Mouse (Mus musculus) liver, embryonic 12.5 days (tissue): ENCODE measurements around the gene Prrt3. TPM values are rescaled to one million over a fixed set of nuclear protein-coding genes. Genes with fewer than 3 reads are reported as not detected.

Experiments
- ATAC-seq: fragments of 200-750 bp; cut with Nextera tagmentation; 2 replicates; pipeline ENCODE4 v1.8.0; 2017; ENCODE audit warnings: moderate number of reproducible peaks, mild to moderate bottlenecking, moderate library complexity
- H3K27ac ChIP-seq: fragments of 300-500 bp; sonication (generic); 2 replicates; pipeline ENCODE4 v1.5.1; 2016; ENCODE audit warnings: mild to moderate bottlenecking
- H3K27me3 ChIP-seq: fragments of 300-500 bp; sonication (generic); replicated peaks from 2 replicates; pipeline ENCODE4 v1.6.1; 2016; ENCODE audit warnings: mild to moderate bottlenecking, moderate library complexity
- H3K36me3 ChIP-seq: fragments of 300-500 bp; sonication (generic); 2 replicates; pipeline ENCODE4 v1.6.1; 2016; ENCODE audit warnings: mild to moderate bottlenecking, moderate library complexity
- H3K4me1 ChIP-seq: fragments of 300-500 bp; sonication (generic); 2 replicates; pipeline ENCODE4 v1.6.1; 2016
- H3K4me2 ChIP-seq: fragments of 300-500 bp; sonication (generic); 2 replicates; pipeline ENCODE4 v1.6.1; 2016; ENCODE audit warnings: mild to moderate bottlenecking, moderate library complexity
- H3K4me3 ChIP-seq: fragments of 300-500 bp; sonication (generic); 2 replicates; pipeline ENCODE4 v1.5.1; 2016; ENCODE audit warnings: mild to moderate bottlenecking, moderate library complexity
- H3K9ac ChIP-seq: fragments of 300-500 bp; sonication (generic); 2 replicates; pipeline ENCODE4 v1.6.1; 2016; ENCODE audit warnings: mild to moderate bottlenecking, moderate library complexity
- H3K9me3 ChIP-seq: fragments of 300-500 bp; sonication (generic); replicated peaks from 2 replicates; pipeline ENCODE4 v1.6.1; 2016; ENCODE audit warnings: mild to moderate bottlenecking, moderate library complexity
- WGBS: fragments of 180-500 bp; shearing (Covaris S2); methylation state at CpG from one replicate; pipeline ENCODE4 v1.1.7; 2016; ENCODE audit not compliant: insufficient replicate concordance; 5-methylcytosine and 5-hydroxymethylcytosine counted together
- polyA plus RNA-seq: library from polyadenylated mRNA; unstranded; fragments of >200 nt; fragmentation: Nextera tagmentation; extraction: Ambion mirVana; gene quantifications from 2 replicates; pipeline ENCODE4 v1.2.1, GENCODE M21; 2016

Prrt3 gene
- 0.08 and 0.11 TPM in 2 replicates for polyA plus RNA-seq

DNA sequence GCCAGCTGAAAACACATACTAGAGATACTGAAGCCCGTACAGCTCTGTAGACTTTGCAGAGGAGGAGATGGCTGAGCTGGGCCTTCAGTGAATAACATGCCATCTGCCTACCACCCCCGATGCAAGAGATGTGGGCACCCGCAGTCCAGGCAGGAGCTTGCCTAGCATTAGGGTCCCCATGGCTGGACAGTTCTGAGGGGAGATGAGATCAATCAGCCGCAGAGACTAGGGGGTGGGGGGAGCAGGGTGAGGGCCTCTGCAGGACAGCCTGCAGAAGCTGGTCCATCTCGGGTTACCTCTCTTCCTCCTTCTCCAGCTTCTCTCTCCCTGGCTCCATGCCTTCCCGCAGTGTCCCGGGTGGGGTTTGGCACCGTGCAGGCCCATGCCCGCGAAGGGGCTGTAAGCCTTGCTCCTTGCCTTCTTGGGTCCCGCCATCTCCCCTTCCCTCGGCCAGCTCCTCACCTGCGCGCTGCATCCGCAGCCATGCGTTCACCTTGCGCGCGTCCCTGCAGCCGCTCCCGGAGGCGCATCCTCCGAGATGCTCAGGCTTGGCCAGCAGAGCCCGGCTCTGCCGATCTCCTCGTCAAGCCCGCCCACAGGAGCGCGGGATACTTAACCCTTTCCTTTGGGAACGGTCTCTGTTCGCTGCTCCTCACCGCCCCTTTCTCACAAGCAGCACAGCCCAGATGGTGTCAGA lies at the start of gene Prrt3:
Gene Prrt3, minus strand, starts transcription at position 544 of the 697 bp plus-strand sequence.
- Histone ChIP-seq H3K9ac (no peak within 1 kb of the TSS), H3K4me2 (peak within 1 kb of the TSS; percentile 38), H3K27me3 (peaks cover 72% of the 10 kb centered on the region), H3K27ac (no peak within 1 kb of the TSS), H3K36me3 (no peaks in the 10 kb centered on the region), H3K4me3 (no peak within 1 kb of the TSS), H3K9me3 (no peaks in the 10 kb centered on the region), H3K4me1 (peaks cover 4% of the 10 kb centered on the region; the same call in 1 of the 2 replicates)
- ATAC-seq = no peak
- WGBS = 13% methylated on average over 32 of the region's 32 CpGs

DNA sequence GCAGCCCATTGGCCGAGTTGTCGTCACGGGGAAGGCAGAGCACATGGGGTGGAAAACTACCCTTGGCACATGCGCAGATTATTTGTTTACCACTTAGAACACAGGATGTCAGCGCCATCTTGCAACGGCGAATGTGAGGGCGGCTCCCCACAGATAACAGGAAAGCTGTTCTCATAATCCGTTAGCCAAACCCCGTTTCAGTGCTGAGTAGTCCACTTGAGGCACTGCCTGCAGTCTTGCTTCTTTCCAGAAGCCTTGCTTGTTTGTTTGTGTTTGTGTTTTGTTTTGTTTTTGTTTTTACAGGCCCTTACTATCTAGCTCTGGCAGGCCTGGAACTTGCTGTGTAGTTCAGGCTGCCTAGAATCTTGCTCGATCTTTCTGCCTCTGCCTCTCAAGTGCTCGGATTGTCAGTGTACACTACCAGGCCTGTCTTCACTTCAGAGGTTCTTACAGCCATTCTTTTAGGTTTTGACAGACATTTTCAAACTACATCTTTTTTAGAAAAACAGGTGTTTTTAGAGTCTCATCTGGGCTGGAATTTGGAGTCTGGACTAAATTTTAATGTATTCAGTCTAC lies 42.3 kb upstream of the Prrt3 start:
- Histone ChIP-seq H3K4me2 (no peak overlapping the region), H3K36me3 (peaks cover 82% of the 10 kb centered on the region), H3K4me3 (no peak overlapping the region), H3K27me3 (no peaks in the 10 kb centered on the region), H3K9ac (no peak overlapping the region), H3K4me1 (peaks cover 4% of the 10 kb centered on the region; the same call in 1 of the 2 replicates), H3K27ac (peak overlapping the region; percentile 45; the same call in 1 of the 2 replicates), H3K9me3 (no peaks in the 10 kb centered on the region)
- peak; percentile 80 for ATAC-seq
- 77% methylated on average over 12 of the region's 12 CpGs for WGBS

DNA sequence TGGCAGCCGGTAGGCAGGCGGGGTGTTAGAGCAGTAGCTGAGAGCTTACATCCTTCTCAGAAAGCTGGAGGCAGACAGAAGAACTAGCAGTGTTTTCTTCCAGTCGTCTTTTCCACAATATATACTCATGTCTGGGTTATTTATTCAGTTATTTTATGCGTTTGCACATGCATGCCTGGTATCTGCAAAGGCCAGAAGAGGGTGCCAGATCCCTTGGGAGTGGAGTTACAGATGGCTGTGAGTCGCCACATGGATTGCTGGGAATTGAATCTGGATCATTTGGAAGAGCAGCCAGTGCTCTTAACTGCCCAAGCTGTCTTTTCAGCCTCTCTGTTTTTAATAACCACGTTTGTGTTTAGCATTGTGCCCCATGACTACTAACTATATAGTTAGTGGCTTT lies 39.9 kb upstream of the Prrt3 start:
- Histone ChIP-seq H3K9ac (no peak overlapping the region), H3K4me1 (peaks cover 4% of the 10 kb centered on the region; the same call in 1 of the 2 replicates), H3K36me3 (peaks cover 81% of the 10 kb centered on the region), H3K27ac (no peak overlapping the region), H3K9me3 (no peaks in the 10 kb centered on the region), H3K27me3 (no peaks in the 10 kb centered on the region), H3K4me2 (no peak overlapping the region), H3K4me3 (no peak overlapping the region)
- ATAC-seq = no peak
- 76% methylated on average over 6 of the region's 6 CpGs for WGBS

DNA sequence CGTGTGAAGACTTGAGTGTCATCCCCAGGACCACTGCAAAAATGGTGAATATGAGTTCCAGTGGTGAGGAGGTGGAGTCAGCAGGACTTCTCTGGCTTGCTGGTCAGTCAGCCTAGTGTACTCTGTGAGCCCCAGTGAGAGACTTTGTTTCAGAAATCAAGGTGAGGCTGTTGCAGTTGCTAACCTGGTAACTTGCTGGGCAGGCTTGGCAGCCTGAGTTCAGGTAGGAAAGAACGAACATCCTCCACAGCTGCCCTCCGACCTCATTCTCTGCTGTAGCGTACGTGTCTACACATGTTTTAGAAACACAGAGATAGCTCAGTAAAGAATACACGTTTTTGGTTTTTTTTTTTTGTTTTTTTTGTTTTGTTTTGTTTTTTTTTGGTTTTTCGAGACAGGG lies 33.2 kb upstream of the Prrt3 start:
- Histone ChIP-seq H3K27me3 (no peaks in the 10 kb centered on the region), H3K9me3 (no peaks in the 10 kb centered on the region), H3K4me2 (no peak overlapping the region), H3K4me3 (no peak overlapping the region), H3K4me1 (peaks cover 24% of the 10 kb centered on the region), H3K9ac (no peak overlapping the region), H3K36me3 (peaks cover 55% of the 10 kb centered on the region), H3K27ac (no peak overlapping the region)
- no peak for ATAC-seq
- 84% methylated on average over 7 of the region's 7 CpGs for WGBS

DNA sequence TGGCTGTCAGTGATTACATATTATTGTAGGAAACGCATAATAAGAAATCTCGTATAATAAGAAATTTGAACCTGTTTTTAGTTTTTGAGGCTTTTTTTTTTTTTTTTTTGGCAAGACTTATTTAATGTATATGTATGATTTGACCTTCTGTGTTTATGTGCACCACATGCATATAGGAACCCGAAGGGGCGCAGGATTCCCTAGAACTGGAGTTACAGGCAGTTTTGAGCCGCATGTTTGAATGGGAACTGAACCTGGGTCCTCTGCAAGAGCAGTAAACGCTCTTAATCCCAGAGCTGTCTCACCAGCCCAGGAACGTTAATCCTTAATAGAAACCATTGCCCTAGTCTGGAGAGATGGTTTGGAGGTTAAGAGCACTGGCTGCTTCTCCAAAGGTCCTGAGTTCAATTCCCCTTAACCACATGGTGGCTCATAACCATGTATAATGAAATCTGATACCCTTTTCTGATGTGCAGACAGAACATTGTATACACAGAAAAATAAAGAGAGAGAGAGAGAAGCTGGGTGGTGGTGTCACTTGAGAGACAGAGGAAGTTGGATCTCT lies 30.2 kb upstream of the Prrt3 start:
- WGBS = 4% methylated on average over 7 of the region's 7 CpGs
- no peaks in the 10 kb centered on the region for H3K9me3 ChIP-seq
- peak overlapping the region; percentile 79 for H3K4me2 ChIP-seq
- no peaks in the 10 kb centered on the region for H3K27me3 ChIP-seq
- peak overlapping the region; percentile 84 for H3K27ac ChIP-seq
- H3K36me3 ChIP-seq = peaks cover 51% of the 10 kb centered on the region
- no peak for ATAC-seq
- peaks cover 30% of the 10 kb centered on the region for H3K4me1 ChIP-seq
- H3K4me3 ChIP-seq = peak overlapping the region; percentile 81
- H3K9ac ChIP-seq = peak overlapping the region; percentile 82

- no peaks in the 10 kb centered on the region for H3K27me3 ChIP-seq
- H3K27ac ChIP-seq = peak within 1 kb of the TSS; percentile 84
- H3K4me1 ChIP-seq = peaks cover 30% of the 10 kb centered on the region
- WGBS = under 1% methylated on average over 47 of the region's 47 CpGs
- no peaks in the 10 kb centered on the region for H3K9me3 ChIP-seq
- H3K4me3 ChIP-seq = peak within 1 kb of the TSS; percentile 81
- H3K4me2 ChIP-seq = peak within 1 kb of the TSS; percentile 79
- H3K36me3 ChIP-seq = peaks cover 48% of the 10 kb centered on the region
- peak; percentile 87 for ATAC-seq
- peak within 1 kb of the TSS; percentile 82 for H3K9ac ChIP-seq
Measured at GRCm38 (mm10) chr6:113530932-113531839, 29.5 kb upstream of the Prrt3 start, which contains the start of the genes Emc3 and Fancd2. Gene Emc3 (minus strand): TSS chr6:113531652. Gene Fancd2 (plus strand): TSS chr6:113531682.

GRCm38 (mm10) chr6:113523420-113523819 lies 21.7 kb upstream of the Prrt3 start:
- H3K9ac ChIP-seq = no peak overlapping the region
- H3K4me3 ChIP-seq = no peak overlapping the region
- no peak overlapping the region for H3K4me2 ChIP-seq
- H3K27me3 ChIP-seq = no peaks in the 10 kb centered on the region
- ATAC-seq = no peak
- H3K36me3 ChIP-seq = peaks cover 81% of the 10 kb centered on the region
- 77% methylated on average over 8 of the region's 8 CpGs for WGBS
- H3K4me1 ChIP-seq = no peaks in the 10 kb centered on the region
- H3K9me3 ChIP-seq = no peaks in the 10 kb centered on the region
- H3K27ac ChIP-seq = no peak overlapping the region

DNA sequence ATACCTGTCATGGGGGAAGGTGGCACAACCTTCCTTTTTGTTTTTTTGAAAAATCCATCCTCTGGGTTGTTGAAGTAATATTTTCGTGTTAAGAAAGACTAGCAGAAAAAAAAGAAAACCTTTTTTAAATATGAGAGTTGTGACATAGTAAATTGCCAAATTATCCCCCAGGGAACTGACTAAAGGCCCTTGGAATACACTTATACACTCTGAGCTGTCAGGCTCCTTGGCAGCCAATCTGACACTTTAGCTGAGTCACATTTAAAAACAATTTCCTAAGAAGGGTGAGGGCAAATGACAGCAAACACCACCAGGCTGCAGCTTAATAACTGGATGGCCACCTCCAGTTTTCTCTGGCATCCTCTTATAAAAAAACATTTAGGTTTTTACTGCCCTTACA lies 20.6 kb upstream of the Prrt3 start:
- peaks cover 84% of the 10 kb centered on the region for H3K36me3 ChIP-seq
- 60% methylated on average over 1 of the region's 1 CpGs for WGBS

GRCm38 (mm10) chr6:113517434-113518080 lies 15.8 kb upstream of the Prrt3 start:
- H3K36me3 ChIP-seq = peaks cover 99% of the 10 kb centered on the region
- no peaks in the 10 kb centered on the region for H3K9me3 ChIP-seq
- H3K4me3 ChIP-seq = no peak overlapping the region
- H3K4me2 ChIP-seq = no peak overlapping the region
- no peak overlapping the region for H3K27ac ChIP-seq
- H3K27me3 ChIP-seq = no peaks in the 10 kb centered on the region
- H3K4me1 ChIP-seq = no peaks in the 10 kb centered on the region
- 65% methylated on average over 8 of the region's 8 CpGs for WGBS
- H3K9ac ChIP-seq = no peak overlapping the region
- 0 out of 2 replicates have a peak, but pooled peaks have one; percentile 18 for ATAC-seq

More for the DNA sequence above, 20.6 kb upstream of the Prrt3 start:
- no peak overlapping the region for H3K27ac ChIP-seq
- no peaks in the 10 kb centered on the region for H3K27me3 ChIP-seq
- ATAC-seq = no peak
- H3K9ac ChIP-seq = no peak overlapping the region
- H3K4me1 ChIP-seq = no peaks in the 10 kb centered on the region
- H3K4me2 ChIP-seq = no peak overlapping the region
- H3K9me3 ChIP-seq = no peaks in the 10 kb centered on the region
- H3K4me3 ChIP-seq = no peak overlapping the region

GRCm38 (mm10) chr6:113514600-113514999 lies 12.9 kb upstream of the Prrt3 start:
- Histone ChIP-seq H3K4me2 (no peak overlapping the region), H3K27me3 (no peaks in the 10 kb centered on the region), H3K9me3 (no peaks in the 10 kb centered on the region), H3K4me1 (no peaks in the 10 kb centered on the region), H3K4me3 (no peak overlapping the region), H3K9ac (no peak overlapping the region), H3K36me3 (peaks cover 73% of the 10 kb centered on the region), H3K27ac (no peak overlapping the region)
- ATAC-seq = no peak
- 78% methylated on average over 3 of the region's 3 CpGs for WGBS

GRCm38 (mm10) chr6:113513944-113514343 lies 12.2 kb upstream of the Prrt3 start:
- H3K4me2 ChIP-seq = no peak overlapping the region
- H3K4me3 ChIP-seq = no peak overlapping the region
- ATAC-seq = no peak
- no peaks in the 10 kb centered on the region for H3K4me1 ChIP-seq
- H3K9ac ChIP-seq = no peak overlapping the region
- H3K9me3 ChIP-seq = no peaks in the 10 kb centered on the region
- peaks cover 67% of the 10 kb centered on the region for H3K36me3 ChIP-seq
- H3K27ac ChIP-seq = no peak overlapping the region
- 85% methylated on average over 6 of the region's 6 CpGs for WGBS
- no peaks in the 10 kb centered on the region for H3K27me3 ChIP-seq
